Mouse (Mus musculus): ENCODE results near the gene Foxj3. TPM values are rescaled to one million over a fixed set of nuclear protein-coding genes. Genes with fewer than 3 reads are reported as not detected.
"Not testable (repeated sequence)": the region's sequence is repeated elsewhere in the genome, so short reads cannot be mapped to it uniquely, and the experiment has no call there.

The Foxj3 gene
- 27.9 and 30.9 TPM in 2 replicates for polyA plus RNA-seq (2014; fragmentation: Nextera tagmentation; extraction: Ambion mirVana)

DNA sequence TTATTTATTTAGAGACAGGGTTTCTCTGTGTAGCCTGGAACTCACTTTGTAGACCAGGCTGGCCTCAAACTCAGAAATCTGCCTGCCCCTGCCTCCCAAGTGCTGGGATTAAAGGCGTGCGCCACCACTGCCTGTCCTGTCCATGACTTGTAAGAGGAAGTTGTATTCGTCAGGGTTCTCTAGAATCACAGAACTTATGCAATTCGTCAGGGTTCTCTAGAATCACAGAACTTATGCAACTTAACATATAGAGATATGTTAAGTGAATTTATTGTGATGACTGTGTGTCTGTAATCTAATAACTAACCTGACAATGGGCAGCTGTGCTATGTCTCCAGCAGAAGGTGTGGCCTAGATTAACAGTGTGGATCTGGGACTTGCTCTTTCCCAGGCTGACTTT is at the start of gene Foxj3:
Foxj3 (plus strand) TSS at position 390 of the 400 bp plus-strand sequence.
- H3K4me3 ChIP-seq (ENCODE audit: low read depth, low read length); H3K27ac ChIP-seq (ENCODE audit: low read depth, low read length); H3K4me2 ChIP-seq (ENCODE audit: low read depth, low read length, severe bottlenecking); DNase-seq (ENCODE audit: low spot score); H3K4me1 ChIP-seq (replicated peaks; ENCODE audit: control insufficient read depth, insufficient read depth, low read length); H3K9ac ChIP-seq (ENCODE audit: low read length); ATAC-seq (replicated peaks; ENCODE audit: low FRiP score); H3K9me3 ChIP-seq (ENCODE audit: control insufficient read depth, low read length); H3K27me3 ChIP-seq (ENCODE audit: control insufficient read depth, insufficient read depth, low read length); H3K36me3 ChIP-seq (ENCODE audit: control insufficient read depth, insufficient read depth, low read length): not testable (repeated sequence)
- WGBS = 85% methylated on average over 4 of the region's 4 CpGs

DNA sequence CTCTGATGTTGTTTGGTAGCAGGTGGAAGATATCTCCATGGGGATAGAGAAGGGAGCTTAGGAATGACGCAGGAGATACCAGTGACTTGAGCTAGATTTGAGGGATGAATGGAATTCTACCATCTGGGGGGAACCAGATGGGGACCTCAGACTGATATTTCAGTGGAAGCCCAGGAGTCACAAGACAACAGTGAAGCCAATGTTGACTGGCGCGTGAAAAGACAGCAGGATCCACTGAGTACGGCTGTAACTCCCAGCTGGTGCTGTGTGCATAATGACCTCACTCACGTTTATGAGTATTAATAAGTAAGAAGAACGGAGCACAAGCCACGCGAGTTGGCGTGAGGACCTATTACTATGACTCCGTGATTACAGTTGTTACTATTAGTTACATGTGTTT is 47.1 kb upstream of the Foxj3 start:
- ATAC-seq (replicated peaks; ENCODE audit: low FRiP score) = no peak
- peaks cover 3% of the 10 kb centered on the region; the same call in 1 of the 2 replicates for H3K27me3 ChIP-seq (ENCODE audit: control insufficient read depth, insufficient read depth, low read length)
- no peaks in the 10 kb centered on the region for H3K9me3 ChIP-seq (ENCODE audit: control insufficient read depth, low read length)
- WGBS = 94% methylated on average over 10 of the region's 10 CpGs
- no peaks in the 10 kb centered on the region for H3K36me3 ChIP-seq (ENCODE audit: control insufficient read depth, insufficient read depth, low read length)
- DNase-seq (ENCODE audit: low spot score) = no peak
- no peak overlapping the region for H3K9ac ChIP-seq (ENCODE audit: low read length)
- H3K4me3 ChIP-seq (ENCODE audit: low read depth, low read length) = no peak overlapping the region
- H3K4me1 ChIP-seq (replicated peaks; ENCODE audit: control insufficient read depth, insufficient read depth, low read length) = peaks cover 5% of the 10 kb centered on the region
- H3K4me2 ChIP-seq (ENCODE audit: low read depth, low read length, severe bottlenecking) = no peak overlapping the region
- H3K27ac ChIP-seq (ENCODE audit: low read depth, low read length) = no peak overlapping the region

DNA sequence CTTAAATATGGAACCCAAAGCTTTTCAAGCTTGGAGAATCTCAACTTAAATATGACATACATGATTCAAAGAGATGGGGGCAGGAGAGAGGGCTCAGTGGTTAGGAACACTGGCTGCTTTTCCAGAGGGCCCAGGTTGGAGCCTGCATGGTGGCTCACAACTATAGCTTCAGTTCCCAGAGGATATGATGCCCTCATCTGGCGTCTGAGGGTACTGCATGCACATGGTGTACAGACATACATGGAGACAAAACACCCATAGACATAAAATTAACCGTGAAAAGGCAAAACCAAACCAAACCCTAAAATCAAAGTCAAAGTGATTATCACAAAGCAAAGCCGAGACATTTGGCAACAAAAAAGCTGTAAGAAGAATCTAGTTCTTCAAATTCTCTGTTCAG is 46.0 kb upstream of the Foxj3 start:
- no peak overlapping the region for H3K27ac ChIP-seq (ENCODE audit: low read depth, low read length)
- H3K9ac ChIP-seq (ENCODE audit: low read length) = no peak overlapping the region
- no peak overlapping the region for H3K4me3 ChIP-seq (ENCODE audit: low read depth, low read length)
- DNase-seq (ENCODE audit: low spot score) = peak; percentile 57
- WGBS = 77% methylated on average over 3 of the region's 3 CpGs
- no peak for ATAC-seq (replicated peaks; ENCODE audit: low FRiP score)
- H3K27me3 ChIP-seq (ENCODE audit: control insufficient read depth, insufficient read depth, low read length) = peaks cover 3% of the 10 kb centered on the region; the same call in 1 of the 2 replicates
- no peaks in the 10 kb centered on the region for H3K36me3 ChIP-seq (ENCODE audit: control insufficient read depth, insufficient read depth, low read length)
- no peak overlapping the region for H3K4me2 ChIP-seq (ENCODE audit: low read depth, low read length, severe bottlenecking)
- no peaks in the 10 kb centered on the region for H3K9me3 ChIP-seq (ENCODE audit: control insufficient read depth, low read length)
- peaks cover 5% of the 10 kb centered on the region for H3K4me1 ChIP-seq (replicated peaks; ENCODE audit: control insufficient read depth, insufficient read depth, low read length)

DNA sequence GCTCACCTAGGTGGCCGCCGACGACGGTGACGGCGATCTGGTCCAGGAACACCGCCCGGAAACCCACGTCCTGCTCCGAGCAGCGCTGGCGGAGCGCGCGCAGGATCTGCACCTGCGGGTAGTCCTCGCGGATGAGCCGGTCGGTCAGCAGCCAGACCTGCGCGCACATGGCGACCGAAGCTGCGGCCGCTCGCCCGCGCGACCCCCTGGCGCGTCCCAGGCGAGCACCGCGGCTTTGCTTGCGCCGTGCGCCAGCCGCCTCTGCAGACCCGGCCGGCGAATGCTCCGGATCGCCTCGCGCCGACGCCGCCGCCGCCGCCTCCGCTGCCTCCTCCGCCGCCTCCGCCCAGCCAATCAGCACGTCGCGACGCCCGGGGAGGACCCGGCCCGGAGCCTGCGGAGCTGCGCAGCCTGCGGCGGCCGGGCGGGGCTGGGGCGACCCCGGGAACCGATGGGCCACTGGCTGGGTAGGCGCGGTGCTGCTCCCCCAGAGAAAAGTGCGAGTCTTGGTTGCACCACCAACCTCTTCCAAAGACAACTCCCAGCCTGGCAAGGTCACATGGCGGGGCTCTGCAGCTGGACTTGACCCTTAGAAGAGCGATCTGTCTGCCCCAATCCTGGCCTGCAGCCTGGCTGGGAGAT is 44.4 kb upstream of the Foxj3 start, which contains the start of gene Rimkla:
Rimkla (minus strand) TSS at position 338 of the 642 bp plus-strand sequence.
- H3K9ac ChIP-seq (ENCODE audit: low read length) = peak within 1 kb of the TSS; percentile 64
- DNase-seq (ENCODE audit: low spot score) = peak; percentile 90
- H3K4me3 ChIP-seq (ENCODE audit: low read depth, low read length) = peak within 1 kb of the TSS; percentile 54
- WGBS = under 1% methylated on average over 70 of the region's 77 CpGs
- H3K9me3 ChIP-seq (ENCODE audit: control insufficient read depth, low read length) = no peaks in the 10 kb centered on the region
- peak within 1 kb of the TSS; percentile 92 for H3K4me2 ChIP-seq (ENCODE audit: low read depth, low read length, severe bottlenecking)
- H3K4me1 ChIP-seq (replicated peaks; ENCODE audit: control insufficient read depth, insufficient read depth, low read length) = peaks cover 5% of the 10 kb centered on the region
- no peaks in the 10 kb centered on the region for H3K36me3 ChIP-seq (ENCODE audit: control insufficient read depth, insufficient read depth, low read length)
- ATAC-seq (replicated peaks; ENCODE audit: low FRiP score) = peak; percentile 91
- no peak within 1 kb of the TSS for H3K27ac ChIP-seq (ENCODE audit: low read depth, low read length)
- peaks cover 3% of the 10 kb centered on the region; the same call in 1 of the 2 replicates for H3K27me3 ChIP-seq (ENCODE audit: control insufficient read depth, insufficient read depth, low read length)

DNA sequence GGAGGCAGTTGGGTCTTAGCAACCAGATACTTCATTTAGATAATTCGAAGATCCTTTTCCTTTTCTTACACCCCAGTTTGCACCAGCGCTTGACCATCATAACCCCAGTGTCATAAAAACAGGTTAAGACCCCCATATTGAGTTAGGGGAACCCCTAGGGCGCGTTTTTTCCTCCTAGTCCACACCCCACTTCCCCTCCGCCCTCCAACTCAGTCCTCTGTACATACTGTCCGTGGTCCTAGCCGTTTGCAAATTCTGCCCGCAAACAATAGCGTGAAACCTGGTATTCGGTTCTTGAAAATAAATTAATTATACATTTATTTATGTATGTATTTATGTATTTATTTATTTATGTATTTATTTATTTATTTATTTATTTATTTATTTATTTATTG is 43.9 kb upstream of the Foxj3 start:
- Histone ChIP-seq H3K27me3 (ENCODE audit: control insufficient read depth, insufficient read depth, low read length) (peaks cover 3% of the 10 kb centered on the region; the same call in 1 of the 2 replicates), H3K27ac (ENCODE audit: low read depth, low read length) (no peak overlapping the region), H3K9me3 (ENCODE audit: control insufficient read depth, low read length) (no peaks in the 10 kb centered on the region), H3K4me1 (replicated peaks; ENCODE audit: control insufficient read depth, insufficient read depth, low read length) (peaks cover 5% of the 10 kb centered on the region), H3K4me3 (ENCODE audit: low read depth, low read length) (peak overlapping the region; percentile 54), H3K9ac (ENCODE audit: low read length) (peak overlapping the region; percentile 64), H3K36me3 (ENCODE audit: control insufficient read depth, insufficient read depth, low read length) (no peaks in the 10 kb centered on the region), H3K4me2 (ENCODE audit: low read depth, low read length, severe bottlenecking) (peak overlapping the region; percentile 92)
- ATAC-seq (replicated peaks; ENCODE audit: low FRiP score) (peak; percentile 58; the same call in 1 of the 2 replicates), DNase-seq (ENCODE audit: low spot score) (no peak)
- WGBS = 36% methylated on average over 10 of the region's 10 CpGs

DNA sequence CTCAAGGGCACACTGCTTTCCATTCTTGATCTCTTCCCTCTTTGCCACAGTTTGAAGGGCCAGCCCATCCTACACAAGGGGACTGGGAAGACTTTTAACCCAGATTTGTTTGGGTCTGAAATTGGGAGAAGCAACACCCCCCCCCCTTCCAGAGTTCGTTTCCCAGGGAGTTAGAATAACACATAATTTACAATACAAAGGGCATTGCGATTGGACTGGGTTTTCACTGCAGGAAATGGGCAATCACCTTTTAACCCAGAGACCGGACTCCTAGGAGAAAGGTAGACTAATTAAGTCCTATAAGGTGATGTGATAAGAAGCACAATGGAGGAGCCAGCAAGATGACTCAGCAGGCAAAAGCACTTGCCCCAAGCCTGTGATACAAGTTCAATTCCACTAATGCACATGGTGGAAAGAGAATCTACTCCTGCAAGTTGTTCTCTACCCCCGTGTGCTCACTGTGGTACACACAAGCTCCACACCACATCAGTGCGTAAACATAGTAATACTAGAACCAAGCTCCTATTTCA is 38.4 kb upstream of the Foxj3 start:
- DNase-seq (ENCODE audit: low spot score) (no peak), ATAC-seq (replicated peaks; ENCODE audit: low FRiP score) (no peak)
- no peaks in the 10 kb centered on the region for H3K9me3 ChIP-seq (ENCODE audit: control insufficient read depth, low read length)
- H3K4me2 ChIP-seq (ENCODE audit: low read depth, low read length, severe bottlenecking) = no peak overlapping the region
- no peak overlapping the region for H3K4me3 ChIP-seq (ENCODE audit: low read depth, low read length)
- H3K36me3 ChIP-seq (ENCODE audit: control insufficient read depth, insufficient read depth, low read length) = no peaks in the 10 kb centered on the region
- no peak overlapping the region for H3K9ac ChIP-seq (ENCODE audit: low read length)
- H3K27ac ChIP-seq (ENCODE audit: low read depth, low read length) = no peak overlapping the region
- no peaks in the 10 kb centered on the region for H3K4me1 ChIP-seq (replicated peaks; ENCODE audit: control insufficient read depth, insufficient read depth, low read length)
- H3K27me3 ChIP-seq (ENCODE audit: control insufficient read depth, insufficient read depth, low read length) = no peaks in the 10 kb centered on the region; the same call in 1 of the 2 replicates
- 66% methylated on average over 5 of the region's 5 CpGs for WGBS

DNA sequence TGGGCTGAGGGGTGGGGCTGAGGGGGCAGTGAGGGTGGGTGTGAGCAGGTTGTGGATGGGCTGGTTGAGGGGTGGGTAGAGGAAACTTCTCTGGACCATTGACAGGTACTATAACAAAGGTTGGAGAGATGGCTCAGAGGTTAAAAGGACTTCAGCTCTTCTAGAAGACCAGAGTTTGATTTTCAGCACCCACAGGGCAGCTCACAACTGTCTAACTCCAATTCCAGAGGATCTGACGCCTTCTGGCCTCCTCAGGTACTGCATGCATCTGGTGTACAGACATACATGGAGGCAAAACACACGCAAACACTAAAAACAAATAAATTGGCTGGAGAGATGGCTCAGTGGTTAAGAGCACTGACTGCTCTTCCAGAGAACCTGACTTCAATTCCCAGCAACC is 25.2 kb upstream of the Foxj3 start:
- DNase-seq (ENCODE audit: low spot score) = no peak
- WGBS = 68% methylated on average over 2 of the region's 2 CpGs
- H3K27me3 ChIP-seq (ENCODE audit: control insufficient read depth, insufficient read depth, low read length) = no peaks in the 10 kb centered on the region
- no peak overlapping the region for H3K4me3 ChIP-seq (ENCODE audit: low read depth, low read length)
- H3K9me3 ChIP-seq (ENCODE audit: control insufficient read depth, low read length) = no peaks in the 10 kb centered on the region
- no peak overlapping the region for H3K4me2 ChIP-seq (ENCODE audit: low read depth, low read length, severe bottlenecking)
- H3K9ac ChIP-seq (ENCODE audit: low read length) = no peak overlapping the region
- H3K4me1 ChIP-seq (replicated peaks; ENCODE audit: control insufficient read depth, insufficient read depth, low read length) = no peaks in the 10 kb centered on the region
- no peaks in the 10 kb centered on the region for H3K36me3 ChIP-seq (ENCODE audit: control insufficient read depth, insufficient read depth, low read length)
- no peak overlapping the region for H3K27ac ChIP-seq (ENCODE audit: low read depth, low read length)
- no peak for ATAC-seq (replicated peaks; ENCODE audit: low FRiP score)

DNA sequence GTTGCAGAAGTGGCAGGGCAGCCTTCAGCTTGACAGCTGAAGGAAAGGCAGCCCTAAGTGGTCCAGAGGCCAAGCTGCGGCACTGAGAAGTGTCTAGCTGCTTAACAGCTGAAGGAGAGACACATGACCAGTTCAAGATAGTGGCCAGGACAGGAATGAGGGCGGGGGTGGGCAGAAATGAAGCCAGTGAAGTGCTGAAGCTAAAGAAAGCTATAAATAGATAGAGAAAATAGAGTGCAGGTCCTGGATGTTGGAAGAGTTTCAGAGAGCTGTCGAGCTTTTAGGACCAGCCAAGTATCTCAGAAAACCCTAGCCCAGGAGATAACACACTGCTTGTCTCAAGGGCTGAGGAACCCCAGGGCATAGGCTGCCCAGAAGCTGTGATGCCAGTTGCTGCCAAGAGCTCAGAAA is 24.1 kb upstream of the Foxj3 start:
- no peak overlapping the region for H3K4me2 ChIP-seq (ENCODE audit: low read depth, low read length, severe bottlenecking)
- no peaks in the 10 kb centered on the region for H3K27me3 ChIP-seq (ENCODE audit: control insufficient read depth, insufficient read depth, low read length)
- no peak overlapping the region for H3K9ac ChIP-seq (ENCODE audit: low read length)
- no peak for ATAC-seq (replicated peaks; ENCODE audit: low FRiP score)
- H3K27ac ChIP-seq (ENCODE audit: low read depth, low read length) = no peak overlapping the region
- no peak for DNase-seq (ENCODE audit: low spot score)
- no peaks in the 10 kb centered on the region for H3K9me3 ChIP-seq (ENCODE audit: control insufficient read depth, low read length)
- H3K4me3 ChIP-seq (ENCODE audit: low read depth, low read length) = no peak overlapping the region
- no peaks in the 10 kb centered on the region for H3K4me1 ChIP-seq (replicated peaks; ENCODE audit: control insufficient read depth, insufficient read depth, low read length)
- WGBS = 75% methylated on average over 3 of the region's 3 CpGs
- H3K36me3 ChIP-seq (ENCODE audit: control insufficient read depth, insufficient read depth, low read length) = no peaks in the 10 kb centered on the region

DNA sequence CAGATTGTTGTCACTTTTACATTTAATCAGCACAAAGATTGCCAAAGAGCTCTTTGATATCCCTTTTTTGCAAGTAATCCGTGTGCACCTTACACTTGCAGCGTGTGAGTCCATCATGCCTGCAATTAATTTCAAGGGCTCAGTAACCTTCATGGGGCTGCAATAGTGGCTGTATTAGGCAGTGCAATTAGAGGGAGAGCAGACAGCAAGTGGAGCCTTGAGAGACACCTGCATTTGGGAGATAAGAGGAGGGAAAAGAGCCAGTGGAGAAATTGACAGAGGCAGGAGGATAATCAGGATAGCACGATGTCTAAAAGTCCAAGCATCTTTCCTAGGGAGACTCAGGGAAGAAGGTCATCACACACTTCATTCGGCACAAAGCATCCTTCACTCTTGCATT is 13.2 kb upstream of the Foxj3 start:
- DNase-seq (ENCODE audit: low spot score) = no peak
- Histone ChIP-seq H3K9ac (ENCODE audit: low read length) (no peak overlapping the region), H3K27ac (ENCODE audit: low read depth, low read length) (no peak overlapping the region), H3K27me3 (ENCODE audit: control insufficient read depth, insufficient read depth, low read length) (no peaks in the 10 kb centered on the region), H3K4me1 (replicated peaks; ENCODE audit: control insufficient read depth, insufficient read depth, low read length) (no peaks in the 10 kb centered on the region), H3K36me3 (ENCODE audit: control insufficient read depth, insufficient read depth, low read length) (no peaks in the 10 kb centered on the region), H3K9me3 (ENCODE audit: control insufficient read depth, low read length) (no peaks in the 10 kb centered on the region), H3K4me2 (ENCODE audit: low read depth, low read length, severe bottlenecking) (no peak overlapping the region), H3K4me3 (ENCODE audit: low read depth, low read length) (no peak overlapping the region)
- no peak for ATAC-seq (replicated peaks; ENCODE audit: low FRiP score)
- WGBS = 80% methylated on average over 4 of the region's 4 CpGs

Data from forebrain, embryonic 11.5 days (tissue).